Mouse (Mus musculus): ENCODE results near the gene Osbpl10. TPM values are rescaled to one million over a fixed set of nuclear protein-coding genes. Genes with fewer than 3 reads are reported as not detected.
"Not testable (repeated sequence)": the region's sequence is repeated elsewhere in the genome, so short reads cannot be mapped to it uniquely, and the experiment has no call there.

The Osbpl10 gene
- polyA plus RNA-seq, 1 experiment from 2014 or later, result 1.4 TPM

- H3K4me1 ChIP-seq (ENCODE audit: control insufficient read depth, insufficient read depth, low read length); DNase-seq (ENCODE audit: low spot score); H3K27ac ChIP-seq (ENCODE audit: low read depth, low read length); H3K9me3 ChIP-seq (ENCODE audit: control insufficient read depth, low read length); H3K27me3 ChIP-seq (ENCODE audit: control insufficient read depth, insufficient read depth, low read length); H3K4me3 ChIP-seq (ENCODE audit: low read depth, low read length); H3K36me3 ChIP-seq (ENCODE audit: control insufficient read depth, insufficient read depth, low read length); ATAC-seq (ENCODE audit: insufficient read depth, low FRiP score, low TSS enrichment); H3K9ac ChIP-seq (ENCODE audit: low read length); H3K4me2 ChIP-seq (ENCODE audit: low read depth): not testable (repeated sequence)
- 86% methylated on average over 7 of the region's 7 CpGs for WGBS
These were observed 12.1 kb upstream of the Osbpl10 start for GRCm38 (mm10) chr9:114966286-114966685.

GRCm38 (mm10) chr9:114977461-114978280, 698 bp upstream of the Osbpl10 start:
- Histone ChIP-seq H3K27me3 (ENCODE audit: control insufficient read depth, insufficient read depth, low read length) (peaks cover 5% of the 10 kb centered on the region; the same call in 1 of the 2 replicates), H3K4me2 (ENCODE audit: low read depth) (peak overlapping the region; percentile 76), H3K4me3 (ENCODE audit: low read depth, low read length) (peak overlapping the region; percentile 76), H3K27ac (ENCODE audit: low read depth, low read length) (peak overlapping the region; percentile 75; the same call in 1 of the 2 replicates), H3K9me3 (ENCODE audit: control insufficient read depth, low read length) (no peaks in the 10 kb centered on the region), H3K4me1 (ENCODE audit: control insufficient read depth, insufficient read depth, low read length) (0 out of 2 replicates have a peak, but pooled peaks cover 6% of the 10 kb centered on the region), H3K36me3 (ENCODE audit: control insufficient read depth, insufficient read depth, low read length) (no peaks in the 10 kb centered on the region), H3K9ac (ENCODE audit: low read length) (peak overlapping the region; percentile 80)
- no peak; the same call in 1 of the 2 replicates for ATAC-seq (ENCODE audit: insufficient read depth, low FRiP score, low TSS enrichment)
- 9% methylated on average over 31 of the region's 31 CpGs for WGBS
- no peak for DNase-seq (ENCODE audit: low spot score)

- no peak for DNase-seq (ENCODE audit: low spot score)
These were observed 1.6 kb downstream of the Osbpl10 start for GRCm38 (mm10) chr9:114979969-114980368.

GRCm38 (mm10) chr9:114982689-114983360, 4.5 kb downstream of the Osbpl10 start, which contains the start of gene Rps27rt:
TSS of gene Rps27rt (minus strand) at chr9:114982739.
- Histone ChIP-seq H3K9me3 (ENCODE audit: control insufficient read depth, low read length) (no peaks in the 10 kb centered on the region), H3K9ac (ENCODE audit: low read length) (no peak within 1 kb of the TSS), H3K4me2 (ENCODE audit: low read depth) (no peak within 1 kb of the TSS), H3K4me1 (ENCODE audit: control insufficient read depth, insufficient read depth, low read length) (0 out of 2 replicates have a peak, but pooled peaks cover 5% of the 10 kb centered on the region), H3K27me3 (ENCODE audit: control insufficient read depth, insufficient read depth, low read length) (peaks cover 5% of the 10 kb centered on the region; the same call in 1 of the 2 replicates), H3K36me3 (ENCODE audit: control insufficient read depth, insufficient read depth, low read length) (no peaks in the 10 kb centered on the region), H3K27ac (ENCODE audit: low read depth, low read length) (no peak within 1 kb of the TSS), H3K4me3 (ENCODE audit: low read depth, low read length) (no peak within 1 kb of the TSS)
- WGBS, result 93% methylated on average over 16 of the region's 16 CpGs
- DNase-seq (ENCODE audit: low spot score) (no peak), ATAC-seq (ENCODE audit: insufficient read depth, low FRiP score, low TSS enrichment) (no peak)

More at GRCm38 (mm10) chr9:114979969-114980368, 1.6 kb downstream of the Osbpl10 start:
- no peaks in the 10 kb centered on the region for H3K9me3 ChIP-seq (ENCODE audit: control insufficient read depth, low read length)
- no peak for ATAC-seq (ENCODE audit: insufficient read depth, low FRiP score, low TSS enrichment)
- no peak overlapping the region for H3K4me2 ChIP-seq (ENCODE audit: low read depth)
- no peak overlapping the region for H3K9ac ChIP-seq (ENCODE audit: low read length)
- no peak overlapping the region for H3K4me3 ChIP-seq (ENCODE audit: low read depth, low read length)
- 73% methylated on average over 6 of the region's 6 CpGs for WGBS
- H3K4me1 ChIP-seq (ENCODE audit: control insufficient read depth, insufficient read depth, low read length), result 0 out of 2 replicates have a peak, but pooled peaks cover 6% of the 10 kb centered on the region
- no peaks in the 10 kb centered on the region for H3K36me3 ChIP-seq (ENCODE audit: control insufficient read depth, insufficient read depth, low read length)
- no peak overlapping the region for H3K27ac ChIP-seq (ENCODE audit: low read depth, low read length)
- peaks cover 5% of the 10 kb centered on the region; the same call in 1 of the 2 replicates for H3K27me3 ChIP-seq (ENCODE audit: control insufficient read depth, insufficient read depth, low read length)

GRCm38 (mm10) chr9:114985741-114986140, 7.4 kb downstream of the Osbpl10 start:
- H3K27me3 ChIP-seq (ENCODE audit: control insufficient read depth, insufficient read depth, low read length), result no peaks in the 10 kb centered on the region
- no peak overlapping the region for H3K4me2 ChIP-seq (ENCODE audit: low read depth)
- DNase-seq (ENCODE audit: low spot score) (no peak), ATAC-seq (ENCODE audit: insufficient read depth, low FRiP score, low TSS enrichment) (no peak)
- H3K4me3 ChIP-seq (ENCODE audit: low read depth, low read length), result no peak overlapping the region
- H3K36me3 ChIP-seq (ENCODE audit: control insufficient read depth, insufficient read depth, low read length), result no peaks in the 10 kb centered on the region
- H3K27ac ChIP-seq (ENCODE audit: low read depth, low read length), result no peak overlapping the region
- H3K4me1 ChIP-seq (ENCODE audit: control insufficient read depth, insufficient read depth, low read length), result no peaks in the 10 kb centered on the region
- 94% methylated on average over 5 of the region's 5 CpGs for WGBS
- no peaks in the 10 kb centered on the region for H3K9me3 ChIP-seq (ENCODE audit: control insufficient read depth, low read length)
- H3K9ac ChIP-seq (ENCODE audit: low read length), result no peak overlapping the region

GRCm38 (mm10) chr9:114986361-114986760, 8.0 kb downstream of the Osbpl10 start:
- Histone ChIP-seq H3K27ac (ENCODE audit: low read depth, low read length) (no peak overlapping the region), H3K9me3 (ENCODE audit: control insufficient read depth, low read length) (no peaks in the 10 kb centered on the region), H3K27me3 (ENCODE audit: control insufficient read depth, insufficient read depth, low read length) (no peaks in the 10 kb centered on the region), H3K4me3 (ENCODE audit: low read depth, low read length) (no peak overlapping the region), H3K4me1 (ENCODE audit: control insufficient read depth, insufficient read depth, low read length) (no peaks in the 10 kb centered on the region), H3K36me3 (ENCODE audit: control insufficient read depth, insufficient read depth, low read length) (no peaks in the 10 kb centered on the region), H3K9ac (ENCODE audit: low read length) (no peak overlapping the region), H3K4me2 (ENCODE audit: low read depth) (no peak overlapping the region)
- ATAC-seq (ENCODE audit: insufficient read depth, low FRiP score, low TSS enrichment) (no peak), DNase-seq (ENCODE audit: low spot score) (no peak)
- 80% methylated on average over 5 of the region's 5 CpGs for WGBS

GRCm38 (mm10) chr9:114988029-114988428, 9.7 kb downstream of the Osbpl10 start:
- 98% methylated on average over 3 of the region's 3 CpGs for WGBS
- no peak overlapping the region for H3K27ac ChIP-seq (ENCODE audit: low read depth, low read length)
- no peaks in the 10 kb centered on the region for H3K9me3 ChIP-seq (ENCODE audit: control insufficient read depth, low read length)

GRCm38 (mm10) chr9:114988610-114989327, 10.4 kb downstream of the Osbpl10 start:
- Histone ChIP-seq H3K27me3 (ENCODE audit: control insufficient read depth, insufficient read depth, low read length) (no peaks in the 10 kb centered on the region), H3K27ac (ENCODE audit: low read depth, low read length) (no peak overlapping the region), H3K36me3 (ENCODE audit: control insufficient read depth, insufficient read depth, low read length) (no peaks in the 10 kb centered on the region), H3K4me1 (ENCODE audit: control insufficient read depth, insufficient read depth, low read length) (no peaks in the 10 kb centered on the region), H3K9ac (ENCODE audit: low read length) (no peak overlapping the region), H3K9me3 (ENCODE audit: control insufficient read depth, low read length) (no peaks in the 10 kb centered on the region), H3K4me3 (ENCODE audit: low read depth, low read length) (no peak overlapping the region), H3K4me2 (ENCODE audit: low read depth) (no peak overlapping the region)
- WGBS, result 81% methylated on average over 6 of the region's 6 CpGs
- ATAC-seq (ENCODE audit: insufficient read depth, low FRiP score, low TSS enrichment) (no peak), DNase-seq (ENCODE audit: low spot score) (no peak)

More at GRCm38 (mm10) chr9:114988029-114988428, 9.7 kb downstream of the Osbpl10 start:
- ATAC-seq (ENCODE audit: insufficient read depth, low FRiP score, low TSS enrichment) (no peak), DNase-seq (ENCODE audit: low spot score) (no peak)
- Histone ChIP-seq H3K27me3 (ENCODE audit: control insufficient read depth, insufficient read depth, low read length) (no peaks in the 10 kb centered on the region), H3K4me2 (ENCODE audit: low read depth) (no peak overlapping the region), H3K4me1 (ENCODE audit: control insufficient read depth, insufficient read depth, low read length) (no peaks in the 10 kb centered on the region), H3K36me3 (ENCODE audit: control insufficient read depth, insufficient read depth, low read length) (no peaks in the 10 kb centered on the region), H3K9ac (ENCODE audit: low read length) (no peak overlapping the region), H3K4me3 (ENCODE audit: low read depth, low read length) (no peak overlapping the region)
